Mouse (Mus musculus): ENCODE measurements around the gene Krtap17-1.
A peak's percentile ranks its signal among the peaks of the same experiment; 100 is the strongest.

DNA sequence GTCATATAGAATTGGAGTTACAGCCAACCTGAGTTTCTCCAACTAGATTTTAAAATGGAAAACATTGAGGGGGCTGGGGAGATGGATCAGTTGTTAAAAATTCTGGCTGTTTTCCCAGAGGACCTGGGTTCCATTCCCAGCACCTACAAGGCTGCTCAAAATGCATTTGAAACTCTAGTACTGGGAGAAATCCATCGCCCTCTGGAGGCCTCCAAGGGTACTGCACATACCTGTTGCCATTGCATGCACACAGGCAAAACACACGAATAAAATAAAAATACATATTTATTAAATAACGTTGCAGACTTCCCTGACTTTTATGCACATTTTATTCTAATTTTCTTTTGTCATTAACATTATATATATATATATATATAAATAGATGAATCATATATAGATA is 12.8 kb upstream of the Krtap17-1 start:
- no peak for TF ChIP-seq POLR2A (IDR thresholded peaks at IDR 0.05; ENCODE audit: low read depth, low read length)
- TF ChIP-seq CTCF (IDR thresholded peaks at IDR 0.05; ENCODE audit: extremely low read depth, insufficient read length, insufficient replicate concordance, low read depth, low read length) = peak; percentile 41; the same call in 1 of the 2 replicates

Measured in small intestine, adult 2 months (tissue).